Mouse (Mus musculus) C2C12 (cell line): ENCODE measurements around the gene 4930595D18Rik. TPM values are rescaled to one million over a fixed set of nuclear protein-coding genes. Genes with fewer than 3 reads are reported as not detected.

Source experiments
- H3K27me3 ChIP-seq: one replicate; pipeline ENCODE4 v1.6.1; 2011; ENCODE audit not compliant: control insufficient read depth, insufficient read depth, insufficient read length
- H3K36me3 ChIP-seq: one replicate; pipeline ENCODE4 v1.6.1; 2011; ENCODE audit not compliant: control insufficient read depth, insufficient read depth
- H3K4me3 ChIP-seq: one replicate; pipeline ENCODE4 v1.5.1; 2011; ENCODE audit warnings: mild to moderate bottlenecking, control low read depth; ENCODE audit not compliant: poor library complexity, insufficient read depth, severe bottlenecking
- H3K79me2 ChIP-seq: one replicate; pipeline ENCODE4 v1.6.1; 2011; ENCODE audit not compliant: control insufficient read depth, insufficient read depth
- H3K79me3 ChIP-seq: one replicate; pipeline ENCODE4 v1.6.1; 2011; ENCODE audit warnings: low read depth, control low read depth
- H3ac ChIP-seq: one replicate; pipeline ENCODE3; 2011; ENCODE audit warnings: low read depth; ENCODE audit not compliant: control insufficient read depth, insufficient read length
- CEBPB ChIP-seq: IDR thresholded peaks from one replicate; pipeline ENCODE4 v1.6.1; 2011; ENCODE audit warnings: low read depth, mild to moderate bottlenecking, control low read depth, moderate library complexity
- CTCF ChIP-seq: IDR thresholded peaks from one replicate; pipeline ENCODE4 v1.5.1; 2011; ENCODE audit not compliant: control insufficient read depth, insufficient read depth, insufficient read length
- FOSL1 ChIP-seq: IDR thresholded peaks from one replicate; pipeline ENCODE4 v1.8.0; 2011; ENCODE audit warnings: mild to moderate bottlenecking, low read length; ENCODE audit not compliant: poor library complexity, insufficient read depth, severe bottlenecking
- MAX ChIP-seq: IDR thresholded peaks from one replicate; pipeline ENCODE4 v1.6.1; 2011; ENCODE audit warnings: mild to moderate bottlenecking, control low read depth
- MYOD1 ChIP-seq: IDR thresholded peaks from one replicate; pipeline ENCODE4 v1.6.1; 2011; ENCODE audit warnings: low read depth; ENCODE audit not compliant: control insufficient read depth, insufficient read length
- MYOG ChIP-seq: IDR thresholded peaks from one replicate; pipeline ENCODE4 v1.6.1; 2011; ENCODE audit not compliant: control insufficient read depth, insufficient read length; ENCODE audit errors: extremely low read depth
- USF1 ChIP-seq: IDR thresholded peaks from one replicate; pipeline ENCODE4 v1.6.1; 2011; ENCODE audit warnings: low read depth, mild to moderate bottlenecking, control low read depth, moderate library complexity
- polyA plus RNA-seq: library from polyadenylated mRNA; unstranded; fragments of >200 nt; fragmentation: generic; extraction: Trizol; gene quantifications from one replicate; pipeline ENCODE4 v1.2.1, GENCODE M21; 2012; ENCODE audit warnings: missing spikeins

Gene 4930595D18Rik
- polyA plus RNA-seq, 1 experiment, result not detected

- H3K4me3 ChIP-seq, result no peak overlapping the region
- peaks cover 77% of the 10 kb centered on the region for H3K79me3 ChIP-seq
- H3ac ChIP-seq, result no peak overlapping the region
- TF ChIP-seq MYOD1 (no peak), CEBPB (no peak), MYOG (no peak), USF1 (no peak), MAX (no peak), FOSL1 (no peak), CTCF (no peak)
- H3K27me3 ChIP-seq, result no peaks in the 10 kb centered on the region
- H3K36me3 ChIP-seq, result peaks cover 9% of the 10 kb centered on the region
- peaks cover 95% of the 10 kb centered on the region for H3K79me2 ChIP-seq
Measured at GRCm38 (mm10) chr12:111182378-111182777, 1.9 kb downstream of the 4930595D18Rik start.

- Histone ChIP-seq H3K27me3 (no peaks in the 10 kb centered on the region), H3ac (no peak overlapping the region), H3K4me3 (no peak overlapping the region), H3K79me2 (peaks cover 95% of the 10 kb centered on the region), H3K79me3 (peaks cover 77% of the 10 kb centered on the region), H3K36me3 (peaks cover 9% of the 10 kb centered on the region)
- TF ChIP-seq USF1 (no peak), CTCF (no peak), MYOD1 (no peak), FOSL1 (no peak)
Measured at GRCm38 (mm10) chr12:111181848-111182247, 2.4 kb downstream of the 4930595D18Rik start.

- Histone ChIP-seq H3K27me3 (no peaks in the 10 kb centered on the region), H3K79me3 (peaks cover 82% of the 10 kb centered on the region), H3K36me3 (peaks cover 23% of the 10 kb centered on the region), H3K79me2 (peaks cover 95% of the 10 kb centered on the region), H3ac (no peak overlapping the region), H3K4me3 (no peak overlapping the region)
- no peak for TF ChIP-seq MYOG
- no peak for TF ChIP-seq CTCF
- TF ChIP-seq MYOD1, result no peak
- TF ChIP-seq CEBPB, result no peak
Measured at GRCm38 (mm10) chr12:111178772-111179171, 5.5 kb downstream of the 4930595D18Rik start.

GRCm38 (mm10) chr12:111168891-111169290 is 15.4 kb downstream of the 4930595D18Rik start:
- Histone ChIP-seq H3K36me3 (peaks cover 25% of the 10 kb centered on the region), H3ac (no peak overlapping the region), H3K79me2 (peaks cover 73% of the 10 kb centered on the region), H3K4me3 (no peak overlapping the region), H3K27me3 (no peaks in the 10 kb centered on the region), H3K79me3 (peaks cover 67% of the 10 kb centered on the region)
- TF ChIP-seq CEBPB, result no peak
- no peak for TF ChIP-seq MYOG
- no peak for TF ChIP-seq FOSL1
- TF ChIP-seq CTCF, result no peak
- TF ChIP-seq MYOD1, result no peak
- no peak for TF ChIP-seq USF1
- no peak for TF ChIP-seq MAX

GRCm38 (mm10) chr12:111166681-111167289 is 17.5 kb downstream of the 4930595D18Rik start:
- Histone ChIP-seq H3K79me3 (peaks cover 47% of the 10 kb centered on the region), H3K79me2 (peaks cover 52% of the 10 kb centered on the region), H3K36me3 (peaks cover 12% of the 10 kb centered on the region), H3K27me3 (no peaks in the 10 kb centered on the region), H3ac (peak overlapping the region; percentile 94), H3K4me3 (peak overlapping the region; percentile 68)
- TF ChIP-seq USF1 (no peak), FOSL1 (no peak), MYOG (no peak), CEBPB (no peak), CTCF (no peak), MYOD1 (no peak), MAX (no peak)
